In genomic region chr10:128589464-128590192, GRCm38 (mm10) we compare ENCODE assay signal across 8 mouse cellular contexts. TPM values are rescaled to one million over a fixed set of nuclear protein-coding genes. Genes with fewer than 3 reads are reported as not detected.
DNase-seq lines count a peak whose midpoint lies in the region; ATAC-seq and TF ChIP-seq lines count a peak whose summit lies in the region.

TSS of gene Erbb3 (minus strand) at chr10:128589652.

- ATAC-seq in G1E (ENCODE audit: extremely low read depth, insufficient number of reproducible peaks, low FRiP score, poor library complexity, severe bottlenecking): peak; percentile 34; the same call in 1 of the 2 replicates
- ATAC-seq in heart, embryonic 12.5 days (ENCODE audit: insufficient number of reproducible peaks, low FRiP score): peak; percentile 59
- ATAC-seq in kidney, embryonic 14.5 days (ENCODE audit: low FRiP score, low TSS enrichment): peak; percentile 69

- peaks cover 94% of the 10 kb centered on the region for H3K27me3 ChIP-seq in G1E (ENCODE audit: insufficient read depth, low read length)
- H3K27me3 ChIP-seq in heart, embryonic 12.5 days (replicated peaks): peaks cover 41% of the 10 kb centered on the region
- H3K27me3 ChIP-seq in kidney, embryonic 14.5 days (ENCODE audit: control insufficient read depth, insufficient read depth, low read length): peaks cover 25% of the 10 kb centered on the region

- 0% methylated on average over 32 of the region's 43 CpGs for WGBS in heart, embryonic 12.5 days
- under 1% methylated on average over 43 of the region's 43 CpGs for WGBS in kidney, embryonic 14.5 days

- H3K4me2 ChIP-seq in heart, embryonic 12.5 days: peak within 1 kb of the TSS; percentile 95
- peak within 1 kb of the TSS; percentile 97 for H3K4me2 ChIP-seq in kidney, embryonic 14.5 days (replicated peaks; ENCODE audit: low read depth, low read length)

- H3K9ac ChIP-seq in heart, embryonic 12.5 days: peak within 1 kb of the TSS; percentile 74
- peak within 1 kb of the TSS; percentile 60 for H3K9ac ChIP-seq in kidney, embryonic 14.5 days (ENCODE audit: low read depth, low read length)

- peak; percentile 82 for DNase-seq in 3134 (ENCODE audit: extremely low read depth, insufficient read length, low spot score)
- DNase-seq in G1E (ENCODE audit: low spot score): peak; percentile 57
- peak; percentile 74 for DNase-seq in embryo, embryonic 10 days (ENCODE audit: low spot score)
- peak; percentile 70 for DNase-seq in lung, postnatal 10 days
- DNase-seq in ovary, postnatal 14 days (ENCODE audit: low spot score): peak; percentile 31
- peak; percentile 84 for DNase-seq in yolk sac, embryonic 10.5 days (ENCODE audit: low spot score)

- 0 out of 2 replicates have a peak within 1 kb of the TSS, but pooled peaks have one; percentile 19 for H3K27ac ChIP-seq in heart, embryonic 12.5 days (ENCODE audit: poor library complexity, severe bottlenecking)
- H3K27ac ChIP-seq in kidney, embryonic 14.5 days (ENCODE audit: low read depth, low read length): peak within 1 kb of the TSS; percentile 85

- peak within 1 kb of the TSS; percentile 74 for H3K4me3 ChIP-seq in G1E (ENCODE audit: low read depth, low read length)
- peak within 1 kb of the TSS; percentile 71 for H3K4me3 ChIP-seq in heart, embryonic 12.5 days
- peak within 1 kb of the TSS; percentile 71 for H3K4me3 ChIP-seq in kidney, embryonic 14.5 days (ENCODE audit: low read length)

- no peaks in the 10 kb centered on the region for H3K9me3 ChIP-seq in G1E (replicated peaks)
- H3K9me3 ChIP-seq in heart, embryonic 12.5 days (replicated peaks): no peaks in the 10 kb centered on the region
- H3K9me3 ChIP-seq in kidney, embryonic 14.5 days (ENCODE audit: control insufficient read depth, low read length): no peaks in the 10 kb centered on the region

- no peak for TF ChIP-seq CTCF in G1E (IDR thresholded peaks at IDR 0.05; ENCODE audit: low read depth, low read length)

- H3K4me1 ChIP-seq in G1E (ENCODE audit: insufficient read depth, low read depth, low read length): peaks cover 40% of the 10 kb centered on the region
- peaks cover 23% of the 10 kb centered on the region for H3K4me1 ChIP-seq in heart, embryonic 12.5 days (replicated peaks)
- H3K4me1 ChIP-seq in kidney, embryonic 14.5 days (ENCODE audit: control insufficient read depth, insufficient read depth, low read length): 0 out of 2 replicates have a peak, but pooled peaks cover 3% of the 10 kb centered on the region

- no peaks in the 10 kb centered on the region for H3K36me3 ChIP-seq in G1E (replicated peaks)
- no peaks in the 10 kb centered on the region for H3K36me3 ChIP-seq in heart, embryonic 12.5 days
- no peaks in the 10 kb centered on the region for H3K36me3 ChIP-seq in kidney, embryonic 14.5 days (ENCODE audit: control insufficient read depth, insufficient read depth, low read length)

RNA-seq across cellular contexts. Expression of gene Erbb3, which starts in this region (rescaled TPM):
- total RNA-seq in G1E (2014; fragmentation: Nextera tagmentation): 2.0 and 2.2 TPM in 2 replicates
- total RNA-seq in G1E (2017): 0.35 and 0.49 TPM in 2 replicates
- polyA plus RNA-seq in G1E (2012): 0.15 and 0.17 TPM in 2 replicates
- polyA plus RNA-seq in heart, embryonic 12.5 days (2016; fragmentation: Nextera tagmentation; extraction: Ambion mirVana): 7.5 and 7.6 TPM in 2 replicates
- 5.1 and 11.8 TPM in 2 replicates for polyA plus RNA-seq in kidney, embryonic 14.5 days (2014; fragmentation: Nextera tagmentation; extraction: Ambion mirVana)

Comparison
In these comparisons a context has a peak if more than half of its experiments do, and no peak if none do; other contexts are left out.
1. Peak in every context shown above with its lines: DNase-seq, ATAC-seq, H3K4me3 ChIP-seq and H3K27ac ChIP-seq.
2. DNase-seq: peak in every context shown above with its lines; median percentile 84 in yolk sac, embryonic 10.5 days; 82 in 3134; 74 in embryo, embryonic 10 days; 70 in lung, postnatal 10 days; 57 in G1E; 31 in ovary, postnatal 14 days.